ENCODE assay signal across 12 mouse cellular contexts in genomic region chr8:123083610-123084009, GRCm38 (mm10). TPM values are rescaled to one million over a fixed set of nuclear protein-coding genes. Genes with fewer than 3 reads are reported as not detected.
DNase-seq lines count a peak whose midpoint lies in the region.
"Had no signal": no experiment of that assay in that cellular context is flagged by ENCODE, and none has a peak within 500 bp of the region (broad histone marks: within the 10 kb centered on the region; RNA-seq: fewer than 3 reads in every experiment).

No protein-coding gene starts in this region.

- intact Hi-C loops in left cerebral cortex, postnatal 4 days (cut with DNase I), result no loop called here

- peak; percentile 51 for DNase-seq in left cerebral cortex, adult 11 months (ENCODE audit: low spot score)
- DNase-seq in left cerebral cortex, postnatal 4 days, result no peak
- peak; percentile 37 to 65 for DNase-seq in frontal cortex, postnatal 10 days (ENCODE audit: low spot score in 2 of 2)
- DNase-seq in left cerebral cortex, adult 9 months (ENCODE audit: low spot score in 2 of 2), result peak; percentile 47 to 55
- DNase-seq in right cerebral cortex, postnatal 25 days, result peak; percentile 16
- DNase-seq in urinary bladder, postnatal 25 days (ENCODE audit: low spot score), result no peak
- DNase-seq in adrenal gland, postnatal 14 days, result no peak
- DNase-seq: adrenal gland, postnatal 36 days; cerebellum, adult 9-11 months; lung, postnatal 14 days; retina, postnatal 1 day; thymus, postnatal 36 days had no signal

RNA-seq across cellular contexts. Expression of gene Rpl13, which starts 18.5 kb away (rescaled TPM):
- 100 to 1,000 TPM; 539 to 588 TPM for total RNA-seq in left cerebral cortex, postnatal 4 days (2021)
- total RNA-seq in adrenal gland, postnatal 14 days (2021), result 587 and 646 TPM in 2 replicates

RNA-seq across cellular contexts. Expression of gene Spg7, which starts 20.9 kb away (rescaled TPM):
- total RNA-seq in left cerebral cortex, postnatal 4 days (2021), result 10 to 100 TPM; 73.8 to 79.7 TPM
- total RNA-seq in adrenal gland, postnatal 14 days (2021), result 73.2 and 79.6 TPM in 2 replicates

RNA-seq across cellular contexts. Expression of gene Cpne7, which starts 33.6 kb away (rescaled TPM):
- total RNA-seq in left cerebral cortex, postnatal 4 days (2021), result 10 to 100 TPM; 39.2 to 59.4 TPM
- total RNA-seq in adrenal gland, postnatal 14 days (2021), result 6.0 and 7.0 TPM in 2 replicates

RNA-seq across cellular contexts. Expression of gene Ankrd11, which starts 41.5 kb away (rescaled TPM):
- 100 to 1,000 TPM; 138 to 143 TPM for total RNA-seq in left cerebral cortex, postnatal 4 days (2021)
- total RNA-seq in adrenal gland, postnatal 14 days (2021), result 90.6 and 102 TPM in 2 replicates

Comparison
In these comparisons a context has a peak if more than half of its experiments do, and no peak if none do; other contexts are left out.
1. DNase-seq: peak in left cerebral cortex, adult 11 months (single experiment), frontal cortex, postnatal 10 days (2 of 2), left cerebral cortex, adult 9 months (2 of 2) and right cerebral cortex, postnatal 25 days (single experiment); none in left cerebral cortex, postnatal 4 days (single experiment), urinary bladder, postnatal 25 days (single experiment) and adrenal gland, postnatal 14 days (single experiment).